20 mouse cellular contexts compared by ENCODE assay signal in the genomic region with DNA sequence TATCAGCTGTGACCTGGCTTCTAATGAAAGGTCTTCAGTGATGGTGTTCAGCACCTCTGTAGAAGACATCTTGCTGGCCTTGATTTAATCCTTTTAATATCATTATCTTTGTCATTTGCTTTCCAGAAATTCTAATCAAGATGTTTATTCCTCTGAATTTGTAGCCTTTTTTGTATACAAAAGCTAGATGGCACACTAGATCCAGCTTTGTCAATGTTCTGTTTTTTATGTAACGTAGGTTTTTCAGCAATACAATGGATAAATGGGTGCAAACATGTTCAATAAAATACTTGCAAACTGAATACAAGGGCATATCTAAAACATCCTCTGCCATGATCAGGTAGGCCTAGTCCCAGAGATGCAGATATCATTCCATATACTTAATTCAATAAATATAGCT.
DNase-seq lines count a peak whose midpoint lies in the region; ATAC-seq and TF ChIP-seq lines count a peak whose summit lies in the region.
"Had no signal": no experiment of that assay in that cellular context is flagged by ENCODE, and none has a peak within 500 bp of the region (broad histone marks: within the 10 kb centered on the region; RNA-seq: fewer than 3 reads in every experiment).

No protein-coding gene starts in this region.

- H3K36me3 ChIP-seq in heart, adult 2 months (ENCODE audit: control insufficient read depth, insufficient read depth, low read length), result no peaks in the 10 kb centered on the region
- H3K36me3 ChIP-seq: embryonic facial prominence, embryonic 15.5 days; forebrain, embryonic 10.5 days; G1E; heart, embryonic 12.5 days; hindbrain, embryonic 15.5 days; liver, embryonic 12.5 days; lung, embryonic 15.5 days; neural tube, embryonic 13.5 days had no signal

- no peaks in the 10 kb centered on the region for H3K79me2 ChIP-seq in heart, adult 2 months (replicated peaks; ENCODE audit: control insufficient read depth, insufficient read depth, low read length)

- TF ChIP-seq POLR2A in heart, adult 2 months (IDR thresholded peaks at IDR 0.05; ENCODE audit: insufficient read depth, low read depth, low read length), result no peak
- TF ChIP-seq POLR2A in brain, embryonic 14.5 days (IDR thresholded peaks at IDR 0.05; ENCODE audit: borderline replicate concordance, extremely low read depth, insufficient read depth, insufficient read length, poor library complexity, severe bottlenecking), result no peak

- H3K9ac ChIP-seq in heart, adult 2 months (ENCODE audit: low read depth, low read length), result no peak overlapping the region
- H3K9ac ChIP-seq: embryonic facial prominence, embryonic 15.5 days; heart, embryonic 12.5 days; hindbrain, embryonic 15.5 days; liver, embryonic 12.5 days; lung, embryonic 15.5 days; neural tube, embryonic 13.5 days had no signal

- no peak for TF ChIP-seq EP300 in heart, adult 2 months (IDR thresholded peaks at IDR 0.05; ENCODE audit: insufficient read depth, low read depth, low read length)

- no peak for DNase-seq in heart, adult 2 months
- no peak for DNase-seq in heart, adult 11 months
- DNase-seq in left cerebral cortex, adult 11 months (ENCODE audit: low spot score), result peak; percentile 4
- DNase-seq in left cerebral cortex, postnatal 4 days, result no peak
- DNase-seq in brain, embryonic 14.5 days (ENCODE audit: low read depth), result peak; percentile 9
- DNase-seq in right cerebral cortex, postnatal 36 days (ENCODE audit: low spot score in 2 of 2), result no peak
- DNase-seq in lung, postnatal 36 days, result no peak
- DNase-seq: adrenal gland, postnatal 14 days; cerebellum, adult 2 months; embryo, embryonic 11 days; thymus, postnatal 36 days had no signal

- peak; percentile 44 for TF ChIP-seq CTCF in heart, adult 2 months (IDR thresholded peaks at IDR 0.05)
- no peak for TF ChIP-seq CTCF in brain, embryonic 14.5 days (IDR thresholded peaks at IDR 0.05; ENCODE audit: borderline replicate concordance, extremely low read depth, insufficient read depth, insufficient read length)

- ATAC-seq in CD4-positive, CD25-positive, alpha-beta regulatory T cell, adult 4 months, result peak; percentile 51
- ATAC-seq: liver, embryonic 12.5 days had no signal

- no peak overlapping the region for H3K27ac ChIP-seq in heart, adult 2 months
- H3K27ac ChIP-seq: embryonic facial prominence, embryonic 15.5 days; forebrain, embryonic 10.5 days; hindbrain, embryonic 15.5 days; liver, embryonic 12.5 days; lung, embryonic 15.5 days; neural tube, embryonic 13.5 days had no signal

- H3K4me1 ChIP-seq in heart, adult 2 months (ENCODE audit: control insufficient read depth, insufficient read depth, low read length), result no peaks in the 10 kb centered on the region
- H3K4me1 ChIP-seq: embryonic facial prominence, embryonic 15.5 days; forebrain, embryonic 10.5 days; heart, embryonic 12.5 days; hindbrain, embryonic 15.5 days; liver, embryonic 12.5 days; lung, embryonic 15.5 days; neural tube, embryonic 13.5 days had no signal

- intact Hi-C loops in heart, adult 2 months (cut with DNase I), result loop anchor here (1.0 kb wide), 1 partner anchor 192 kb away; no protein-coding TSS in a partner anchor
- intact Hi-C loops in left cerebral cortex, postnatal 4 days (cut with DNase I), result loop anchor here (10.0 kb wide), 1 partner anchor 198 kb away; no protein-coding TSS in a partner anchor

- 52% methylated on average over 1 of the region's 1 CpGs for WGBS in heart, adult 2 months

- H3K4me3 ChIP-seq in heart, adult 2 months, result no peak overlapping the region
- H3K4me3 ChIP-seq: embryonic facial prominence, embryonic 15.5 days; forebrain, embryonic 10.5 days; heart, embryonic 12.5 days; hindbrain, embryonic 15.5 days; liver, embryonic 12.5 days; lung, embryonic 15.5 days; neural tube, embryonic 13.5 days had no signal

- no peaks in the 10 kb centered on the region for H3K27me3 ChIP-seq in heart, adult 2 months (ENCODE audit: control insufficient read depth, insufficient read depth, low read length)
- H3K27me3 ChIP-seq: embryonic facial prominence, embryonic 15.5 days; heart, embryonic 12.5 days; hindbrain, embryonic 15.5 days; liver, embryonic 12.5 days; lung, embryonic 15.5 days; neural tube, embryonic 13.5 days had no signal

Comparison
In these comparisons a context has a peak if more than half of its experiments do, and no peak if none do; other contexts are left out.
1. DNase-seq: peak in left cerebral cortex, adult 11 months (single experiment) and brain, embryonic 14.5 days (single experiment); none in heart, adult 2 months (0 of 2), heart, adult 11 months (single experiment), left cerebral cortex, postnatal 4 days (single experiment), right cerebral cortex, postnatal 36 days (0 of 2) and lung, postnatal 36 days (single experiment).